Mouse (Mus musculus) heart, adult 2 months (tissue): Measurements from ENCODE around the gene Olfr71.

ENCODE experiments used
- CTCF ChIP-seq: fragments of 200-600 bp; IDR thresholded peaks from 2 replicates; pipeline ENCODE4 v1.8.1; 2022; ENCODE audit warnings: antibody characterized with exemption, mild to moderate bottlenecking, moderate library complexity
- POLR2A ChIP-seq: fragments of 200-500 bp; IDR thresholded peaks from 2 replicates; pipeline ENCODE4 v1.6.1; 2011; ENCODE audit warnings: mild to moderate bottlenecking, low read depth, low read length, control low read depth; ENCODE audit not compliant: insufficient read depth

GRCm38 (mm10) chr4:43757213-43757612, 47.2 kb upstream of the Olfr71 start:
- TF ChIP-seq POLR2A = peak; percentile 39; the same call in 1 of the 2 replicates
- no peak for TF ChIP-seq CTCF
